Mouse (Mus musculus) skeletal muscle tissue, adult 2 months (tissue): ENCODE measurements around the gene Olfr1104.

Experiments used
- DNase-seq: peaks from one replicate; pipeline ENCODE4 v3.0.0-alpha.2; 2012; ENCODE audit warnings: low read depth, low spot score

Olfr1104 gene

GRCm38 (mm10) chr2:87026980-87027379, at the start of gene Olfr1104:
TSS of gene Olfr1104 (minus strand) at chr2:87027080.
- DNase-seq: no peak

GRCm38 (mm10) chr2:87075717-87076116, 48.8 kb upstream of the Olfr1104 start, which contains the start of gene Olfr1107:
TSS of gene Olfr1107 (minus strand) at chr2:87075817.
- DNase-seq: no peak

- no peak for DNase-seq
Observed at GRCm38 (mm10) chr2:87052173-87052572, 25.3 kb upstream of the Olfr1104 start, which contains the start of gene Olfr1106. TSS of gene Olfr1106 (minus strand) at chr2:87052273.

GRCm38 (mm10) chr2:87036431-87036830, 9.6 kb upstream of the Olfr1104 start, which contains the start of gene Olfr1105:
TSS of gene Olfr1105 (minus strand) at chr2:87036531.
- DNase-seq: no peak

GRCm38 (mm10) chr2:86998098-86998497, 28.8 kb downstream of the Olfr1104 start, which contains the start of gene Olfr1102:
TSS of gene Olfr1102 (plus strand) at chr2:86998398.
- no peak for DNase-seq

- DNase-seq: no peak
Observed at GRCm38 (mm10) chr2:86991121-86991520, 35.8 kb downstream of the Olfr1104 start, which contains the start of gene Olfr1101. TSS of gene Olfr1101 (minus strand) at chr2:86991221.

- DNase-seq: no peak
Observed at GRCm38 (mm10) chr2:86979854-86980253, 47.0 kb downstream of the Olfr1104 start, which contains the start of gene Olfr1100. TSS of gene Olfr1100 (minus strand) at chr2:86979954.
